Mouse (Mus musculus) monocyte, adult 5-6 weeks (primary cell): Measurements from ENCODE around the gene Fam162a. TPM values are rescaled to one million over a fixed set of nuclear protein-coding genes. Genes with fewer than 3 reads are reported as not detected.

Experiments used
- total RNA-seq: library from RNA; stranded (forward); fragments of 200-1000, 200-491, 200-594 nt; gene quantifications from 3 replicates; pipeline ENCODE4 v1.2.3, GENCODE M21; 2017

Fam162a gene
- total RNA-seq, 1 experiment from 2014 or later: 38.9 TPM

Other genes starting within 250 kb of the Fam162a start
- 41.3 to 81.6 TPM (median 50.3 TPM) in 3 replicates for gene Parp14, start 200.1 kb downstream of the Fam162a start, total RNA-seq
- 69.9 to 79.8 TPM (median 70.6 TPM) in 3 replicates for gene Parp9, start 133.1 kb downstream of the Fam162a start, total RNA-seq
- gene Dtx3l, start 132.4 kb downstream of the Fam162a start, total RNA-seq: 29.2 to 67.2 TPM (median 45.3 TPM) in 3 replicates
- 68.3 to 93.7 TPM (median 75.3 TPM) in 3 replicates for gene Kpna1, start 92.8 kb downstream of the Fam162a start, total RNA-seq
- gene Wdr5b, start 30.4 kb downstream of the Fam162a start, total RNA-seq: 10.3 to 16.4 TPM (median 12.5 TPM) in 3 replicates
- gene Ccdc58, start 91 bp upstream of the Fam162a start, total RNA-seq: 16.8 to 45.5 TPM (median 24.5 TPM) in 3 replicates
- gene Csta1, start 59.6 kb upstream of the Fam162a start, total RNA-seq: not detected in 3 replicates
- not detected in 3 replicates for gene Stfa2l1, start 85.2 kb upstream of the Fam162a start, total RNA-seq
- not detected in 3 replicates for gene Gm5483, start 112.6 kb upstream of the Fam162a start, total RNA-seq
- gene Gm5416, start 138.8 kb upstream of the Fam162a start, total RNA-seq: not detected in 3 replicates
- not detected in 3 replicates for gene 2010005H15Rik, start 149.9 kb upstream of the Fam162a start, total RNA-seq
- gene Stfa1, start 205.4 kb upstream of the Fam162a start, total RNA-seq: not detected in 3 replicates